In genomic region chr7:90059629-90060301, GRCm38 (mm10) we compare ENCODE assay signal across 9 mouse cellular contexts.
DNase-seq lines count a peak whose midpoint lies in the region; ATAC-seq lines count a peak whose summit lies in the region.
"Had no signal": no experiment of that assay in that cellular context is flagged by ENCODE, and none has a peak within 500 bp of the region (broad histone marks: within the 10 kb centered on the region; RNA-seq: fewer than 3 reads in every experiment).

No protein-coding gene starts in this region.

- no peaks in the 10 kb centered on the region for H3K4me1 ChIP-seq in hindbrain, embryonic 12.5 days
- H3K4me1 ChIP-seq in hindbrain, embryonic 11.5 days (replicated peaks; ENCODE audit: control insufficient read depth, insufficient read depth, low read length): no peaks in the 10 kb centered on the region
- peaks cover 14% of the 10 kb centered on the region for H3K4me1 ChIP-seq in brown adipose tissue, adult 24 weeks (ENCODE audit: control insufficient read depth, insufficient read depth, insufficient read length, low read length)
- H3K4me1 ChIP-seq in liver, embryonic 15.5 days (replicated peaks): peaks cover 95% of the 10 kb centered on the region

- no peak for ATAC-seq in hindbrain, embryonic 12.5 days (ENCODE audit: low FRiP score)
- ATAC-seq in hindbrain, embryonic 11.5 days (ENCODE audit: low FRiP score): no peak
- ATAC-seq in liver, embryonic 15.5 days (ENCODE audit: insufficient read depth): peak; percentile 20

- H3K9me3 ChIP-seq in hindbrain, embryonic 12.5 days (replicated peaks): no peaks in the 10 kb centered on the region
- no peaks in the 10 kb centered on the region for H3K9me3 ChIP-seq in hindbrain, embryonic 11.5 days (ENCODE audit: control insufficient read depth, low read length)
- no peaks in the 10 kb centered on the region for H3K9me3 ChIP-seq in liver, embryonic 15.5 days (replicated peaks)
- H3K9me3 ChIP-seq: neural tube, embryonic 13.5 days had no signal

- no peak for DNase-seq in hindbrain, embryonic 11.5 days (ENCODE audit: low spot score)
- peak; percentile 81 for DNase-seq in kidney, adult 9 months
- DNase-seq in splenic B cell, adult 2 months (ENCODE audit: low read depth, low spot score): peak; percentile 66
- no peak for DNase-seq in retina, postnatal 1 day
- DNase-seq in adrenal gland, adult 8-10 months: no peak

- H3K4me3 ChIP-seq in hindbrain, embryonic 12.5 days: no peak overlapping the region
- no peak overlapping the region for H3K4me3 ChIP-seq in hindbrain, embryonic 11.5 days (ENCODE audit: low read depth, low read length)
- H3K4me3 ChIP-seq in brown adipose tissue, adult 24 weeks (ENCODE audit: insufficient read depth, low read depth, low read length): no peak overlapping the region
- H3K4me3 ChIP-seq in liver, embryonic 15.5 days (replicated peaks): peak overlapping the region; percentile 51
- H3K4me3 ChIP-seq: neural tube, embryonic 13.5 days had no signal

- no peak overlapping the region for H3K4me2 ChIP-seq in hindbrain, embryonic 12.5 days (replicated peaks)
- no peak overlapping the region for H3K4me2 ChIP-seq in hindbrain, embryonic 11.5 days (replicated peaks; ENCODE audit: low read depth, low read length)
- peak overlapping the region; percentile 77 for H3K4me2 ChIP-seq in liver, embryonic 15.5 days
- H3K4me2 ChIP-seq: neural tube, embryonic 13.5 days had no signal

- WGBS in hindbrain, embryonic 12.5 days: 65% methylated on average over 6 of the region's 6 CpGs
- 69% methylated on average over 6 of the region's 6 CpGs for WGBS in hindbrain, embryonic 11.5 days
- 27% methylated on average over 6 of the region's 6 CpGs for WGBS in liver, embryonic 15.5 days (ENCODE audit: insufficient replicate concordance)

- H3K9ac ChIP-seq in hindbrain, embryonic 12.5 days: no peak overlapping the region
- H3K9ac ChIP-seq in hindbrain, embryonic 11.5 days (ENCODE audit: low read depth, low read length): no peak overlapping the region
- peak overlapping the region; percentile 76 for H3K9ac ChIP-seq in liver, embryonic 15.5 days
- H3K9ac ChIP-seq: neural tube, embryonic 13.5 days had no signal

- 0 out of 2 replicates have a peak overlapping the region, but pooled peaks have one; percentile 35 for H3K27ac ChIP-seq in hindbrain, embryonic 12.5 days
- H3K27ac ChIP-seq in hindbrain, embryonic 11.5 days (ENCODE audit: low read depth, low read length): no peak overlapping the region
- H3K27ac ChIP-seq in brown adipose tissue, adult 24 weeks (replicated peaks; ENCODE audit: low read depth, low read length): peak overlapping the region; percentile 93
- H3K27ac ChIP-seq in liver, embryonic 15.5 days (replicated peaks): peak overlapping the region; percentile 98

- no peaks in the 10 kb centered on the region for H3K36me3 ChIP-seq in hindbrain, embryonic 12.5 days
- no peaks in the 10 kb centered on the region for H3K36me3 ChIP-seq in hindbrain, embryonic 11.5 days (ENCODE audit: control insufficient read depth, insufficient read depth, low read length)
- no peaks in the 10 kb centered on the region for H3K36me3 ChIP-seq in liver, embryonic 15.5 days (replicated peaks)
- H3K36me3 ChIP-seq in splenic B cell, adult 2 months (ENCODE audit: control insufficient read depth, insufficient read depth, low read length, poor library complexity, severe bottlenecking): no peaks in the 10 kb centered on the region
- H3K36me3 ChIP-seq: neural tube, embryonic 13.5 days had no signal

- H3K27me3 ChIP-seq in hindbrain, embryonic 12.5 days: no peaks in the 10 kb centered on the region
- no peaks in the 10 kb centered on the region for H3K27me3 ChIP-seq in hindbrain, embryonic 11.5 days (ENCODE audit: control insufficient read depth, insufficient read depth, low read length)
- no peaks in the 10 kb centered on the region for H3K27me3 ChIP-seq in liver, embryonic 15.5 days
- H3K27me3 ChIP-seq in splenic B cell, adult 2 months (ENCODE audit: control insufficient read depth, insufficient read depth, low read length, poor library complexity, severe bottlenecking): no peaks in the 10 kb centered on the region
- H3K27me3 ChIP-seq: neural tube, embryonic 13.5 days had no signal

Comparison
In these comparisons a context has a peak if more than half of its experiments do, and no peak if none do; other contexts are left out.
1. DNase-seq: peak in kidney, adult 9 months (single experiment) and splenic B cell, adult 2 months (single experiment); none in hindbrain, embryonic 11.5 days (single experiment), retina, postnatal 1 day (single experiment) and adrenal gland, adult 8-10 months (single experiment).